Mouse (Mus musculus): Measurements from ENCODE around the gene Slc9c1. TPM values are rescaled to one million over a fixed set of nuclear protein-coding genes. Genes with fewer than 3 reads are reported as not detected.
"Not testable (repeated sequence)": the region's sequence is repeated elsewhere in the genome, so short reads cannot be mapped to it uniquely, and the experiment has no call there.

Slc9c1 gene
- 19.0 and 26.6 TPM in 2 replicates for polyA plus RNA-seq (2012; rRNA removed)

DNA sequence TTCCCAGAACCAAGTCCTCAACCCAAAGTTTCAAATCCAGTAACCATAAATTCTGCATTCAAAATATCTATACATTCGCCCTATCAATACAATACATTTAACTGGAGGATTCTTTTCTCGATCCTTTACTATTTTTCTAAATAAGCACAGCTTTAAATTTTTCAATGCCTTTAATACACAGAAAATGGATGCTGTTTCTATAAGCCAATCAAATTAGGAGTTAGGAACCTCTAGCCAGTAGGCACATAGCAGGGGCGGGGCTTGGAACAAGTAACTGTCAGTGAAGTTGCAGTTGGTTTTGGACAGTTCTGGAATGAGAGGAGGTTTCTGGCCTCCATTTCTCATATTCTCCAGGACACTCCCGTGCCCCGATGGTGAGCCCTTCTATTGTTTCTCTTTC, at the start of gene Slc9c1:
Gene Slc9c1, plus strand, starts transcription at position 301 of the 400 bp plus-strand sequence.
- Histone ChIP-seq H3K4me3 (ENCODE audit: control insufficient read depth, low read depth, low read length) (peak within 1 kb of the TSS; percentile 87), H3K27me3 (ENCODE audit: control insufficient read depth, insufficient read depth, low read length) (no peaks in the 10 kb centered on the region), H3K36me3 (ENCODE audit: control insufficient read depth, insufficient read depth, low read length) (no peaks in the 10 kb centered on the region), H3K4me1 (ENCODE audit: control insufficient read depth, insufficient read depth, low read length) (peaks cover 8% of the 10 kb centered on the region), H3K27ac (ENCODE audit: control insufficient read depth, insufficient read depth, low read depth, low read length) (peak within 1 kb of the TSS; percentile 80)
- TF ChIP-seq CTCF (IDR thresholded peaks at IDR 0.05; ENCODE audit: control insufficient read depth, insufficient read depth, insufficient replicate concordance, low read depth, low read length), result no peak
- no peak for TF ChIP-seq POLR2A (IDR thresholded peaks at IDR 0.05; ENCODE audit: control insufficient read depth, low read depth, low read length)

DNA sequence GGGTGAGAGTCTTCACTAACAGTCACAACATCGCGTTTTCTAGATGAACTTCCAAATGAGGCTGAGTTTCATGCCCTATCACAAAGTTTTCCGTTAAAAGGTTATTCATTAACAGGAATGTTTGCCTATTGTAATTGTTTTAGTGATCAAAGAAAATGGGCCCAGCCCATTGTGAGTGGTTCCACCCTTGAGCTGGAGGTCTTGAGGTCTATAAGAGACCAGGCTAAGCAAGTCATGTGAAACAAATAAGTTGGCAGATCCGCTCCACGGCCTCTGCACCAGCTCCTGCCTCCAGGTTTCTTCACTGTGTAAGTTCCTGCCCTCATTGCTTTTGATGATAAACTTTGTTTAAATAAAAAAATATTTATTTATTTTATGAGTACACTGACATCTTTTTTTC, 42.2 kb upstream of the Slc9c1 start, which contains the start of gene Gm609:
Gene Gm609, minus strand, starts transcription at position 43 of the 400 bp plus-strand sequence.
- Histone ChIP-seq H3K4me1 (ENCODE audit: control insufficient read depth, insufficient read depth, low read length) (no peaks in the 10 kb centered on the region), H3K4me3 (ENCODE audit: control insufficient read depth, low read depth, low read length) (no peak within 1 kb of the TSS), H3K36me3 (ENCODE audit: control insufficient read depth, insufficient read depth, low read length) (no peaks in the 10 kb centered on the region), H3K27me3 (ENCODE audit: control insufficient read depth, insufficient read depth, low read length) (no peaks in the 10 kb centered on the region), H3K27ac (ENCODE audit: control insufficient read depth, insufficient read depth, low read depth, low read length) (no peak within 1 kb of the TSS)
- no peak for TF ChIP-seq POLR2A (IDR thresholded peaks at IDR 0.05; ENCODE audit: control insufficient read depth, low read depth, low read length)

DNA sequence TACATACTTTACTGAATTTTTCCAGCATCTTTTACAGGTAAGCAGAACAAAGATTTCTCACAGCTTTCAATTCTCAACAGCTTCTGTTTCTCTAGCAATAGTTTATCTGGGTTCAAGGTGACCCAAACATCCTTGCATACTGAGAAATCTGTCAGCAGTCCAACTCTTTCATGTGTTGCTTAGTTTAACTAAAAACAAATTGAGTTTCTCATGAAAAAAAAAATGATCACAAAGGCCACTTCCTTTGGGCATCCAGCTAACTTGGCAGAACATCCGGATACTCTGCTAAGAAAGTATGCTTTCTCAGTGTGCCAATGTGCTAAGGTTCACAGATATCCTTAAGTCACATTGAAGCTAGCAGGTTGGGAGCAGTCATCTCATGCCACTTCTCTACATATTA, 39.8 kb upstream of the Slc9c1 start:
- TF ChIP-seq CTCF (IDR thresholded peaks at IDR 0.05; ENCODE audit: control insufficient read depth, insufficient read depth, insufficient replicate concordance, low read depth, low read length), result no peak
- TF ChIP-seq POLR2A (IDR thresholded peaks at IDR 0.05; ENCODE audit: control insufficient read depth, low read depth, low read length), result no peak
- H3K27ac ChIP-seq (ENCODE audit: control insufficient read depth, insufficient read depth, low read depth, low read length), result no peak overlapping the region
- H3K27me3 ChIP-seq (ENCODE audit: control insufficient read depth, insufficient read depth, low read length), result no peaks in the 10 kb centered on the region
- no peaks in the 10 kb centered on the region for H3K4me1 ChIP-seq (ENCODE audit: control insufficient read depth, insufficient read depth, low read length)
- H3K4me3 ChIP-seq (ENCODE audit: control insufficient read depth, low read depth, low read length), result no peak overlapping the region
- no peaks in the 10 kb centered on the region for H3K36me3 ChIP-seq (ENCODE audit: control insufficient read depth, insufficient read depth, low read length)

DNA sequence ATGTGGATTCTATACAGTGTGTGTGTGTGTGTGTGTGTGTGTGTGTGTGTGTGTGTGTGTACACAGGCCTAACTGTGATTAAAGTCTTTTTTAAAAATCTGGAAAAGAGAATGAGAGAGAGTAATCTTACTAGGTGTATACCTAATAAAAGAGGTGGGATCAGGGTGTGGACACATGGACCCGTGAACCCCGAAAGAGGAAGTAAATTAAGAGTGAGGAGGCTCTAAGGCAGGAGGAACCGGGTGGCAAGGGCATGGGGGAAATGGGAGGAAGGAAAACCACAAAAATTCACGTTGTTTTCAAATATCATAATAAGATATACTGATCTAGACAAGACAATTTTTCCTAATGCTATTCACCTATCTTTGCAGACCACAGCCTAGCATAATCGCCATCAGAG, 9.6 kb upstream of the Slc9c1 start:
- Histone ChIP-seq H3K4me1 (ENCODE audit: control insufficient read depth, insufficient read depth, low read length) (no peaks in the 10 kb centered on the region), H3K27me3 (ENCODE audit: control insufficient read depth, insufficient read depth, low read length) (no peaks in the 10 kb centered on the region), H3K27ac (ENCODE audit: control insufficient read depth, insufficient read depth, low read depth, low read length) (no peak overlapping the region), H3K36me3 (ENCODE audit: control insufficient read depth, insufficient read depth, low read length) (no peaks in the 10 kb centered on the region), H3K4me3 (ENCODE audit: control insufficient read depth, low read depth, low read length) (no peak overlapping the region)
- TF ChIP-seq CTCF (IDR thresholded peaks at IDR 0.05; ENCODE audit: control insufficient read depth, insufficient read depth, insufficient replicate concordance, low read depth, low read length) (no peak), POLR2A (IDR thresholded peaks at IDR 0.05; ENCODE audit: control insufficient read depth, low read depth, low read length) (no peak)

DNA sequence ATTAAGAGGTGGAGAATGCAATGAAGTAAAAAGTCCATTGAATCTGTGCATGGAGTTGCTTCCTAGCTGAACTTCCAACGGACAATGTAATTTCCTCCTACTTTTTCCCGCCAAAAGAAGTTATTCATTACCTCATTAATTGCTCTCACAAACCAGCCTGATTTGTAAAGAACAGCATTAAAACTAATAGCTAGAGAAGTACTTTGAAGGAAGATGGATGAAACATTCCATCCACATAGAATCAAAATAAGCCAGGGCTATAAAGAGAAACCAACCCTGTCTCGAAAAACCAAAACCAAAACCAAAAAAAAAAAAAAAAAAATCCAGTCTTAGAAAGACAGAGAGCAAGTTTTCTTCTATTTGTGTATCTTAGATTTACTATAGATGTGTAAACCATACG, 3.2 kb upstream of the Slc9c1 start, which contains the start of gene Gm17783:
Gene Gm17783, minus strand, starts transcription at position 101 of the 400 bp plus-strand sequence.
- no peaks in the 10 kb centered on the region for H3K36me3 ChIP-seq (ENCODE audit: control insufficient read depth, insufficient read depth, low read length)
- peaks cover 8% of the 10 kb centered on the region for H3K4me1 ChIP-seq (ENCODE audit: control insufficient read depth, insufficient read depth, low read length)
- TF ChIP-seq CTCF (IDR thresholded peaks at IDR 0.05; ENCODE audit: control insufficient read depth, insufficient read depth, insufficient replicate concordance, low read depth, low read length), result no peak
- TF ChIP-seq POLR2A (IDR thresholded peaks at IDR 0.05; ENCODE audit: control insufficient read depth, low read depth, low read length), result no peak
- H3K27ac ChIP-seq (ENCODE audit: control insufficient read depth, insufficient read depth, low read depth, low read length), result no peak within 1 kb of the TSS
- H3K4me3 ChIP-seq (ENCODE audit: control insufficient read depth, low read depth, low read length), result no peak within 1 kb of the TSS
- H3K27me3 ChIP-seq (ENCODE audit: control insufficient read depth, insufficient read depth, low read length), result no peaks in the 10 kb centered on the region

DNA sequence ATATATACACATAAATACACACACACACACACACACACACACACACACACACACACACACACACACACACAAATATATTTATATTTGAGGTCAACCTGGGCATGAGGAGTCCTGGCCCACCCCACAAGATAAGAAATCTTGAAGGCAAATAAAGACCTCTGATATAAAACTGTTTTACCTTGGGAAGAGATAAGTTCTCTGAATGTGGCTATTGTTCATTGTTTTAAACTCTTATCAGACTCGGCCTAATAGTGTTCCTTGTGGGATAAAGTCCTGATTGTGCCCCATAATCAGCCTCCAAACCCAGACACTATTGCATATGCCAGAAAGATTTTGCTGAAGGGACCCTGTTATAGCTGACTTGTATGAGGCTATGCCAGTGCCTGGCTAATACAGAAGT, 3.2 kb downstream of the Slc9c1 start:
- H3K27me3 ChIP-seq (ENCODE audit: control insufficient read depth, insufficient read depth, low read length); H3K4me1 ChIP-seq (ENCODE audit: control insufficient read depth, insufficient read depth, low read length); H3K27ac ChIP-seq (ENCODE audit: control insufficient read depth, insufficient read depth, low read depth, low read length); H3K4me3 ChIP-seq (ENCODE audit: control insufficient read depth, low read depth, low read length); H3K36me3 ChIP-seq (ENCODE audit: control insufficient read depth, insufficient read depth, low read length): not testable (repeated sequence)

DNA sequence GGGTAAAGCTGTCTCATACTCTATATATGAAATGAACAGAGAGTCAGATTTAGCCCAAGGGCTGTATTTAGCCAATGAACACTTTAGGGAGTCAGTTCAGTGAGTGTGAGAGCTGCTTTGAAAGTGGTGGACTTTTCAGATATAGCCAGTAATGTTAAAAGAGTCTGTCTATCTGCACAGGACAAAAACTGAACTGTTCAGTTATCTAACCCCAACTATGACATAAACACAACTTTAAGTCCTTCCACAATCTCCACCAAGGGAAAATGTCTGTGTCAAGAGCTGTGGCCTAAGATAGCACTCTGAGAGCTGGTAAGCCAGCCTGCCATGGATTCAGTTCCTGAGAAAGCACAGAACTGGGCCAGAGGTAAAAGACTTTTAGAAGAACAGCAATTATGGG, 7.0 kb downstream of the Slc9c1 start:
- H3K27me3 ChIP-seq (ENCODE audit: control insufficient read depth, insufficient read depth, low read length), result no peaks in the 10 kb centered on the region
- no peak overlapping the region for H3K27ac ChIP-seq (ENCODE audit: control insufficient read depth, insufficient read depth, low read depth, low read length)
- no peaks in the 10 kb centered on the region for H3K4me1 ChIP-seq (ENCODE audit: control insufficient read depth, insufficient read depth, low read length)
- TF ChIP-seq CTCF (IDR thresholded peaks at IDR 0.05; ENCODE audit: control insufficient read depth, insufficient read depth, insufficient replicate concordance, low read depth, low read length) (no peak), POLR2A (IDR thresholded peaks at IDR 0.05; ENCODE audit: control insufficient read depth, low read depth, low read length) (no peak)
- no peaks in the 10 kb centered on the region for H3K36me3 ChIP-seq (ENCODE audit: control insufficient read depth, insufficient read depth, low read length)
- no peak overlapping the region for H3K4me3 ChIP-seq (ENCODE audit: control insufficient read depth, low read depth, low read length)

DNA sequence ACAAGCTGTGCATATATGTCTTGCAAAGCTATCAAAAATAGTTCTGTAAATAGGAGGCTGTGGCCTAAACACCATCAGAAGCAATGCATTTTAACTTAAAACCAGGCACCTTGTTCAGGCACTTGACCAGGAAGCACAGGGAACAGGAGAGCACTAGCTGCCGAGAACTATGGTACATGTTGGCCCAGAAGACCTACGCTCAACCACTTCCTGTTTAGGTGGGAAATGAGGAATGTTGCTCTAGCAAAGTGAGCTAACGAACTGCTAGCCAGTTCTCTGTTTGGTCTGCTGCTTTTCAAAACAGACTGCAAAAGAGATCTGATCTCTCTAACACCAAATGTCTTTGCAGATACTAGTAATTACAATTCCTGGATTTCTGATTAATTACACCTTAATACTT, 9.2 kb downstream of the Slc9c1 start:
- H3K4me3 ChIP-seq (ENCODE audit: control insufficient read depth, low read depth, low read length), result no peak overlapping the region
- TF ChIP-seq CTCF (IDR thresholded peaks at IDR 0.05; ENCODE audit: control insufficient read depth, insufficient read depth, insufficient replicate concordance, low read depth, low read length), result no peak
- no peak for TF ChIP-seq POLR2A (IDR thresholded peaks at IDR 0.05; ENCODE audit: control insufficient read depth, low read depth, low read length)
- H3K27me3 ChIP-seq (ENCODE audit: control insufficient read depth, insufficient read depth, low read length), result no peaks in the 10 kb centered on the region
- H3K27ac ChIP-seq (ENCODE audit: control insufficient read depth, insufficient read depth, low read depth, low read length), result no peak overlapping the region
- no peaks in the 10 kb centered on the region for H3K36me3 ChIP-seq (ENCODE audit: control insufficient read depth, insufficient read depth, low read length)
- H3K4me1 ChIP-seq (ENCODE audit: control insufficient read depth, insufficient read depth, low read length), result no peaks in the 10 kb centered on the region

Measured in testis, adult 2 months (tissue).